Mouse (Mus musculus) ES-E14 (cell line): ENCODE results near the gene Dclk1. TPM values are rescaled to one million over a fixed set of nuclear protein-coding genes. Genes with fewer than 3 reads are reported as not detected.

Source experiments
- DNase-seq: peaks from one replicate; pipeline ENCODE4 v3.0.0-alpha.2; 2013; ENCODE audit warnings: low read depth, low spot score
- H3K27ac ChIP-seq: 2 replicates; pipeline ENCODE4 v1.5.1; 2012; ENCODE audit warnings: low read depth, mild to moderate bottlenecking, low read length, moderate library complexity, mixed read lengths; ENCODE audit not compliant: poor library complexity, insufficient read depth, severe bottlenecking
- H3K36me3 ChIP-seq: 2 replicates; pipeline ENCODE4 v1.6.1; 2012; ENCODE audit warnings: mild to moderate bottlenecking, low read length, moderate library complexity, mixed read lengths; ENCODE audit not compliant: control insufficient read depth, poor library complexity, insufficient read depth, severe bottlenecking
- H3K4me1 ChIP-seq, 2 experiments: fragments of 150-350 bp in 1 of 2; sonication (generic) in 1 of 2; 2 replicates each; pipeline ENCODE4 v1.6.1; 2012; ENCODE audit warnings: low read length in 2 of 2, mild to moderate bottlenecking in 1 of 2, mixed read lengths in 1 of 2; ENCODE audit not compliant: control insufficient read depth in 2 of 2, insufficient read depth in 2 of 2, poor library complexity in 1 of 2
- H3K4me3 ChIP-seq, 2 experiments: fragments of 150-350 bp in 1 of 2; sonication (generic) in 1 of 2; 2 replicates each; pipeline ENCODE4 v1.5.1; 2012; ENCODE audit warnings: low read length in 2 of 2, low read depth in 1 of 2, mild to moderate bottlenecking in 1 of 2, mixed read lengths in 1 of 2; ENCODE audit not compliant: insufficient read depth in 1 of 2, poor library complexity in 1 of 2, severe bottlenecking in 1 of 2
- H3K9ac ChIP-seq: 2 replicates; pipeline ENCODE4 v1.6.1; 2012; ENCODE audit warnings: low read depth, mild to moderate bottlenecking, low read length, mixed read lengths; ENCODE audit not compliant: poor library complexity, insufficient read depth, severe bottlenecking
- H3K9me3 ChIP-seq: fragments of 150-350 bp; sonication (generic); 2 replicates; pipeline ENCODE4 v1.6.1; 2012; ENCODE audit warnings: low read depth, mild to moderate bottlenecking, low read length; ENCODE audit not compliant: control insufficient read depth, insufficient read depth
- CHD2 ChIP-seq: IDR thresholded peaks from 2 replicates; pipeline ENCODE4 v1.6.1; 2014; ENCODE audit warnings: mild to moderate bottlenecking, low read depth, low read length, inconsistent platforms
- HCFC1 ChIP-seq: IDR thresholded peaks from 2 replicates; pipeline ENCODE4 v1.6.1; 2012; ENCODE audit warnings: low read length, inconsistent platforms, borderline replicate concordance; ENCODE audit not compliant: insufficient read depth
- MAFK ChIP-seq: IDR thresholded peaks from 2 replicates; pipeline ENCODE4 v1.6.1; 2014; ENCODE audit warnings: mild to moderate bottlenecking, low read depth, low read length, inconsistent platforms; ENCODE audit not compliant: insufficient read depth
- ZC3H11A ChIP-seq: IDR thresholded peaks from 2 replicates; pipeline ENCODE4 v1.6.1; 2012; ENCODE audit warnings: low read depth, mild to moderate bottlenecking, inconsistent platforms, low read length, borderline replicate concordance
- ZNF384 ChIP-seq: IDR thresholded peaks from 2 replicates; pipeline ENCODE4 v1.6.1; 2012; ENCODE audit warnings: low read depth, low read length, inconsistent platforms
- in situ Hi-C, 2 experiments: fragments of 600-800 bp; cut with MboI; formaldehyde crosslinking; loops; one replicate each; pipeline ENCODE4 v1.15.1; 2025; ENCODE audit warnings: low sequenced_read_pairs in 2 of 2, inconsistent platforms in 1 of 2; ENCODE audit not compliant: unreplicated experiment in 2 of 2
- total RNA-seq: library from RNA; depleted of rRNA; stranded (reverse); fragments of 300-350 nt; gene quantifications from 2 replicates; pipeline ENCODE4 v1.2.3, GENCODE M21; 2012

The Dclk1 gene
- total RNA-seq, 1 experiment: 1.7 TPM

GRCm38 (mm10) chr3:55320572-55320971 lies 78.4 kb downstream of the Dclk1 start:
- Histone ChIP-seq H3K36me3 (no peaks in the 10 kb centered on the region), H3K4me1 (no peaks in the 10 kb centered on the region), H3K9me3 (no peaks in the 10 kb centered on the region), H3K27ac (no peak overlapping the region), H3K9ac (no peak overlapping the region), H3K4me3 (no peak overlapping the region)
- TF ChIP-seq HCFC1 (no peak), CHD2 (no peak), ZNF384 (no peak), ZC3H11A (no peak), MAFK (no peak)
- no peak for DNase-seq
- in situ Hi-C loops: no loop called here

DNA sequence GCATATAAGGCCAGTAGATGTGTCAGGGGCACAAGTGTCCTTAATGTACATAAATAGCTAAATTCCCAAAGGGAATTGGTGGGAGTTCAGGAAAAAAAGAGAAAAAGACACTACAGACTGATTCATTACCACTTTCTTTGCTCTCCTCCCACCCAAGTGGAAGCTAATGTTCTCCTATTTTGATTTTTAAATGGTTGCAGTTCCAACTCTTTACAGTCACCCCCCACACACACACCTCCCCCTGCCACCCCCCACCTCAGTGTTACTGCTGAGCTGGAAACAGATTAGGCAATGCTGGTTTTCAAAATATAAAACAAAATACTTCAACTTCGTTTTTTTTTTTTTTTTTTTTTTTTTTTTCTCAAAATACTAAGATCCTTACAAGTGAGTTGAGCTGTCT lies 81.9 kb downstream of the Dclk1 start:
- no peak for DNase-seq
- Histone ChIP-seq H3K36me3 (no peaks in the 10 kb centered on the region), H3K27ac (no peak overlapping the region), H3K4me3 (no peak overlapping the region), H3K9ac (no peak overlapping the region), H3K9me3 (no peaks in the 10 kb centered on the region), H3K4me1 (no peaks in the 10 kb centered on the region)
- in situ Hi-C loops: no loop called here
- TF ChIP-seq ZC3H11A: no peak
- TF ChIP-seq ZNF384: no peak
- no peak for TF ChIP-seq MAFK
- TF ChIP-seq HCFC1: no peak
- no peak for TF ChIP-seq CHD2

DNA sequence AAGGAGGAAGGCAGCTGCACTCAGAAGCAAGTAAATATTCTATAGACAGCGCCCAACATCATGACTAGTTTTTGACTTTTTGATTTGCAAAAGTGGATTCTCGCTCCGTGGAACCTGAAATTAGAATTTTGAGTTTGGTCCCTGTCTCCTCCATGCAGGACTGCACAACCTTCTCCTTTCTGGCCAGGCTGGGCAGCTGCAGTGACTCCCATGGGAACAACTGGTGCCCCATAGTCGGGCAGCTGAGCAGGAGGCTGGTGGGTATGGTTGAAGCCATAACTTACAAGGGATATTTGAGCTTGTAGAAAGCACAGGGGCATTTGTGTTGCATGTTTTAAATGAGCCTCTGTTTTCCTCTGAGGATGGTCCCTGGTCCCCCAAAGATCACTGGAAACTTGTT lies 88.3 kb downstream of the Dclk1 start:
- H3K9ac ChIP-seq: no peak overlapping the region
- H3K4me1 ChIP-seq: no peaks in the 10 kb centered on the region
- in situ Hi-C loops: no loop called here
- H3K36me3 ChIP-seq: no peaks in the 10 kb centered on the region
- H3K27ac ChIP-seq: no peak overlapping the region
- TF ChIP-seq ZC3H11A (no peak), CHD2 (no peak), ZNF384 (no peak), HCFC1 (no peak), MAFK (no peak)
- no peaks in the 10 kb centered on the region for H3K9me3 ChIP-seq
- H3K4me3 ChIP-seq: no peak overlapping the region
- no peak for DNase-seq

- DNase-seq: peak; percentile 20
- in situ Hi-C loops: no loop called here
Measured at GRCm38 (mm10) chr3:55331694-55332093, 89.5 kb downstream of the Dclk1 start.

GRCm38 (mm10) chr3:55333511-55333910 lies 91.3 kb downstream of the Dclk1 start:
- in situ Hi-C loops: no loop called here
- TF ChIP-seq MAFK (no peak), CHD2 (no peak), ZC3H11A (no peak), ZNF384 (no peak), HCFC1 (no peak)
- Histone ChIP-seq H3K9me3 (no peaks in the 10 kb centered on the region), H3K9ac (no peak overlapping the region), H3K4me1 (no peaks in the 10 kb centered on the region), H3K36me3 (no peaks in the 10 kb centered on the region), H3K4me3 (no peak overlapping the region), H3K27ac (no peak overlapping the region)
- no peak for DNase-seq

More at GRCm38 (mm10) chr3:55331694-55332093, 89.5 kb downstream of the Dclk1 start:
- no peak overlapping the region for H3K27ac ChIP-seq
- no peak overlapping the region for H3K9ac ChIP-seq
- no peaks in the 10 kb centered on the region for H3K36me3 ChIP-seq
- no peak overlapping the region for H3K4me3 ChIP-seq
- H3K4me1 ChIP-seq: no peaks in the 10 kb centered on the region
- H3K9me3 ChIP-seq: no peaks in the 10 kb centered on the region
- TF ChIP-seq ZC3H11A (no peak), HCFC1 (no peak), MAFK (no peak), ZNF384 (no peak), CHD2 (no peak)
